In the genomic region with DNA sequence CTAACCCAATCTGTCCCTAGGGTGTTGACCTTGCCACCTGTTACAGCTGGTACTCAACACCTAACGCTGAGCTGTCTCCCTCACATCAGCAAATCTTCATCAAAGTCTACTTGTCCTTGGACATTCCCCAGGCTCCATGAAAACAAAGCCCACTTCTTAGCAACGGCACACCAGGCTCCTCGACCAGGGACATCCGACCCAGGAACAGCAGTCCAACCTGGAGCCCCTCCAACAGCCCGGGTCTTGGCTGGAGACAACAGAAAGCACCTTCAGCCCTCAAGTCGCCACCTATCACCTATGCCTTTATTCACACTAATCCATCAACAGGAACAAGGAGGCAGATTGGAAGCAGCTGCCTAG, we compare ENCODE assay signal across 14 mouse cellular contexts.
DNase-seq lines count a peak whose midpoint lies in the region; ATAC-seq and TF ChIP-seq lines count a peak whose summit lies in the region.
"Had no signal": no experiment of that assay in that cellular context is flagged by ENCODE, and none has a peak within 500 bp of the region (broad histone marks: within the 10 kb centered on the region; RNA-seq: fewer than 3 reads in every experiment).

No protein-coding gene starts in this region.

- peaks cover 23% of the 10 kb centered on the region for H3K4me1 ChIP-seq in forebrain, embryonic 13.5 days
- H3K4me1 ChIP-seq in forebrain, embryonic 10.5 days: peaks cover 27% of the 10 kb centered on the region
- H3K4me1 ChIP-seq in intestine, embryonic 16.5 days (ENCODE audit: control insufficient read depth, insufficient read depth, low read length): peaks cover 19% of the 10 kb centered on the region
- H3K4me1 ChIP-seq in intestine, embryonic 15.5 days (replicated peaks): peaks cover 20% of the 10 kb centered on the region
- H3K4me1 ChIP-seq in hindbrain, embryonic 16.5 days (ENCODE audit: control insufficient read depth, insufficient read depth, low read depth, low read length): peaks cover 17% of the 10 kb centered on the region

- H3K27ac ChIP-seq in forebrain, embryonic 13.5 days: peak overlapping the region; percentile 65; the same call in 1 of the 2 replicates
- no peak overlapping the region for H3K27ac ChIP-seq in forebrain, embryonic 10.5 days
- H3K27ac ChIP-seq in intestine, embryonic 16.5 days (ENCODE audit: low read length): no peak overlapping the region
- H3K27ac ChIP-seq in intestine, embryonic 15.5 days: no peak overlapping the region
- H3K27ac ChIP-seq in gastrocnemius, adult 2 months: peak overlapping the region; percentile 91
- H3K27ac ChIP-seq in hindbrain, embryonic 16.5 days (ENCODE audit: low read depth, low read length): no peak overlapping the region
- H3K27ac ChIP-seq: limb, embryonic 15.5 days; neural tube, embryonic 12.5 days had no signal

- no peaks in the 10 kb centered on the region for H3K27me3 ChIP-seq in forebrain, embryonic 13.5 days
- H3K27me3 ChIP-seq in forebrain, embryonic 10.5 days (ENCODE audit: poor library complexity, severe bottlenecking): no peaks in the 10 kb centered on the region
- H3K27me3 ChIP-seq in intestine, embryonic 16.5 days (replicated peaks; ENCODE audit: control insufficient read depth, insufficient read depth, low read length): no peaks in the 10 kb centered on the region
- no peaks in the 10 kb centered on the region for H3K27me3 ChIP-seq in intestine, embryonic 15.5 days (replicated peaks)
- no peaks in the 10 kb centered on the region for H3K27me3 ChIP-seq in hindbrain, embryonic 16.5 days (replicated peaks; ENCODE audit: control insufficient read depth, insufficient read depth, low read length)
- H3K27me3 ChIP-seq: limb, embryonic 15.5 days; neural tube, embryonic 12.5 days had no signal

- intact Hi-C loops in gastrocnemius, adult 2 months (cut with DNase I): loop anchor here (2.0 kb wide), 1 partner anchor 64 kb away; a partner anchor contains a TSS

- no peak for DNase-seq in forebrain, embryonic 10.5 days (ENCODE audit: extremely low spot score, low spot score)
- DNase-seq in gastrocnemius, adult 2 months: peak; percentile 90
- no peak for DNase-seq in kidney, postnatal 4 days
- no peak for DNase-seq in urinary bladder, postnatal 10 days (ENCODE audit: low spot score)
- DNase-seq: kidney, postnatal 14 days; lung, postnatal 14 days; midbrain, embryonic 14.5 days; thymus, postnatal 25 days had no signal

- H3K9ac ChIP-seq in forebrain, embryonic 13.5 days: no peak overlapping the region
- no peak overlapping the region for H3K9ac ChIP-seq in intestine, embryonic 16.5 days (ENCODE audit: low read depth, low read length)
- no peak overlapping the region for H3K9ac ChIP-seq in intestine, embryonic 15.5 days
- H3K9ac ChIP-seq in hindbrain, embryonic 16.5 days (ENCODE audit: low read depth, low read length): no peak overlapping the region
- H3K9ac ChIP-seq: limb, embryonic 15.5 days; neural tube, embryonic 12.5 days had no signal

- no peak overlapping the region for H3K4me2 ChIP-seq in forebrain, embryonic 13.5 days
- H3K4me2 ChIP-seq in intestine, embryonic 16.5 days (ENCODE audit: low read depth, low read length): no peak overlapping the region
- H3K4me2 ChIP-seq in intestine, embryonic 15.5 days (replicated peaks): no peak overlapping the region
- no peak overlapping the region for H3K4me2 ChIP-seq in hindbrain, embryonic 16.5 days (ENCODE audit: low read length)
- H3K4me2 ChIP-seq: limb, embryonic 15.5 days; neural tube, embryonic 12.5 days had no signal

- H3K9me3 ChIP-seq in forebrain, embryonic 13.5 days (replicated peaks): no peaks in the 10 kb centered on the region
- H3K9me3 ChIP-seq in forebrain, embryonic 10.5 days: no peaks in the 10 kb centered on the region
- no peaks in the 10 kb centered on the region for H3K9me3 ChIP-seq in intestine, embryonic 16.5 days (ENCODE audit: control insufficient read depth, low read length)
- H3K9me3 ChIP-seq in intestine, embryonic 15.5 days: no peaks in the 10 kb centered on the region
- H3K9me3 ChIP-seq in hindbrain, embryonic 16.5 days (ENCODE audit: control insufficient read depth, low read length): no peaks in the 10 kb centered on the region
- H3K9me3 ChIP-seq: limb, embryonic 15.5 days; neural tube, embryonic 12.5 days had no signal

- ATAC-seq in forebrain, embryonic 13.5 days: no peak
- ATAC-seq in intestine, embryonic 16.5 days: peak; percentile 14; the same call in 1 of the 2 replicates
- ATAC-seq in intestine, embryonic 15.5 days: no peak
- 0 out of 2 replicates have a peak, but pooled peaks have one; percentile 19 for ATAC-seq in hindbrain, embryonic 16.5 days

- 83% methylated on average over 6 of the region's 6 CpGs for WGBS in forebrain, embryonic 13.5 days
- 93% methylated on average over 6 of the region's 6 CpGs for WGBS in forebrain, embryonic 10.5 days
- WGBS in intestine, embryonic 16.5 days: 63% methylated on average over 6 of the region's 6 CpGs
- WGBS in intestine, embryonic 15.5 days: 55% methylated on average over 6 of the region's 6 CpGs
- WGBS in hindbrain, embryonic 16.5 days: 71% methylated on average over 6 of the region's 6 CpGs

- no peak for TF ChIP-seq CTCF in gastrocnemius, adult 2 months (IDR thresholded peaks at IDR 0.05)

- H3K4me3 ChIP-seq in forebrain, embryonic 13.5 days: no peak overlapping the region
- no peak overlapping the region for H3K4me3 ChIP-seq in forebrain, embryonic 10.5 days
- H3K4me3 ChIP-seq in intestine, embryonic 16.5 days (ENCODE audit: low read length): no peak overlapping the region
- no peak overlapping the region for H3K4me3 ChIP-seq in intestine, embryonic 15.5 days (replicated peaks)
- peak overlapping the region; percentile 32 for H3K4me3 ChIP-seq in gastrocnemius, adult 2 months
- no peak overlapping the region for H3K4me3 ChIP-seq in hindbrain, embryonic 16.5 days (ENCODE audit: low read length)
- H3K4me3 ChIP-seq: limb, embryonic 15.5 days; neural tube, embryonic 12.5 days had no signal

- H3K36me3 ChIP-seq in forebrain, embryonic 13.5 days (ENCODE audit: poor library complexity, severe bottlenecking): peaks cover 16% of the 10 kb centered on the region; the same call in 1 of the 2 replicates
- peaks cover 83% of the 10 kb centered on the region for H3K36me3 ChIP-seq in forebrain, embryonic 10.5 days (replicated peaks)
- no peaks in the 10 kb centered on the region for H3K36me3 ChIP-seq in intestine, embryonic 16.5 days (ENCODE audit: control insufficient read depth, insufficient read depth, low read length)
- 0 out of 2 replicates have a peak, but pooled peaks cover 3% of the 10 kb centered on the region for H3K36me3 ChIP-seq in intestine, embryonic 15.5 days
- H3K36me3 ChIP-seq in hindbrain, embryonic 16.5 days (ENCODE audit: control insufficient read depth, insufficient read depth, low read length): no peaks in the 10 kb centered on the region

Comparison
In these comparisons a context has a peak if more than half of its experiments do, and no peak if none do; other contexts are left out.
1. ATAC-seq: peak in intestine, embryonic 16.5 days (single experiment) and hindbrain, embryonic 16.5 days (single experiment); none in forebrain, embryonic 13.5 days (single experiment) and intestine, embryonic 15.5 days (single experiment).
2. H3K27ac ChIP-seq: peak in forebrain, embryonic 13.5 days (single experiment) and gastrocnemius, adult 2 months (single experiment); none in forebrain, embryonic 10.5 days (single experiment), intestine, embryonic 16.5 days (single experiment), intestine, embryonic 15.5 days (single experiment) and hindbrain, embryonic 16.5 days (single experiment).